Mouse (Mus musculus): ENCODE data around the gene Gm9736. TPM values are rescaled to one million over a fixed set of nuclear protein-coding genes. Genes with fewer than 3 reads are reported as not detected.
"Not testable (repeated sequence)": the region's sequence is repeated elsewhere in the genome, so short reads cannot be mapped to it uniquely, and the experiment has no call there.

Gm9736 gene
- polyA plus RNA-seq, 1 experiment from 2014 or later, result not detected

DNA sequence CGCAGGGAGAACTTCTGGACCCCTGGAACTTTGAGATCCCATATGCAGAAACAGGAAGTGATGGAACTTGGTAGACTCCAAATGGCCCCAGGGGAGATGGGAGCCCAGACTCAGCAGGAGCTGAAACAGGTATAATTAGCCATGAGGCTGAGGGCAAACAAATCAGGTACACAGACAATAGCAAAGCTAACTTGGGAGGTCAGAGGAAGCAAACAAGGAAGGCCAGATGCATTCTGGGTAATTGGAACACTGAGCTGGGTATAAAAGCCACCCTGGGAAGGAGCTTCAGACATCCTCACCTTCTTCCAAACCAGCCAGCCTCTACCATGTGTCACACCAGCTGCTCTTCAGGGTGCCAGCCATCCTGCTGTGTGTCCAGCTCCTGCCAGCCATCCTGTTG lies 30.9 kb downstream of the Gm9736 start, which contains the start of gene Krtap12-1:
Krtap12-1 (plus strand) TSS at position 301 of the 400 bp plus-strand sequence.
- H3K27ac ChIP-seq; H3K9me3 ChIP-seq (replicated peaks); H3K4me3 ChIP-seq; H3K36me3 ChIP-seq; H3K4me1 ChIP-seq; H3K9ac ChIP-seq; ATAC-seq; H3K27me3 ChIP-seq (replicated peaks); H3K4me2 ChIP-seq: not testable (repeated sequence)
- 56% methylated on average over 1 of the region's 1 CpGs for WGBS (ENCODE audit: insufficient replicate concordance)

- no peaks in the 10 kb centered on the region for H3K4me1 ChIP-seq
- no peaks in the 10 kb centered on the region; the same call in 1 of the 2 replicates for H3K27me3 ChIP-seq (replicated peaks)
- no peaks in the 10 kb centered on the region for H3K36me3 ChIP-seq
- no peak within 1 kb of the TSS for H3K4me3 ChIP-seq
- no peak within 1 kb of the TSS for H3K4me2 ChIP-seq
- no peak within 1 kb of the TSS for H3K9ac ChIP-seq
- no peak for ATAC-seq
- WGBS (ENCODE audit: insufficient replicate concordance), result 50% methylated on average over 1 of the region's 1 CpGs
- no peak within 1 kb of the TSS for H3K27ac ChIP-seq
- 0 out of 2 replicates have a peak, but pooled peaks cover 3% of the 10 kb centered on the region for H3K9me3 ChIP-seq (replicated peaks)
Measured at GRCm38 (mm10) chr10:77715507-77715906, 35.6 kb downstream of the Gm9736 start, which contains the start of gene Gm10142. Gene Gm10142 (plus strand): TSS chr10:77715807.

DNA sequence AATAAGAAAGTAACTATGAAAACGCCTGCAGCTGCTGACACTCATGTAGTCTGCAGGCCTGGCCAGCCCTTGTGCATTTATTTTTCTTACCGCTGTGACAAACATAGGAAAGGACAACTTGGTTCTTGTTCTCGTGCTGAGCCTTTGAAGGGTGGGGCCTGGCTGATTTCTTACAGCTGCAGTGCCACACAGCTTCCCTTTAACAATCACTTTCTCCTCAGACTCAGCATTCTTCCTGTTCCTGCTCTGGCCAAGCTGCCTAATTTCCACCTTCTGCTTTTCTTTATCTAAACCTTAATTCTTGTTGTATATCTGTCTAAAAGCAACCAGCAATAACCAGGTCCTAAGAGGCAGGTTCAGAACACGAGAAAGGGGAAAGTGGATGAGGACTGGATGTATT lies 37.4 kb downstream of the Gm9736 start:
- 28% methylated on average over 4 of the region's 4 CpGs for WGBS (ENCODE audit: insufficient replicate concordance)
- H3K4me3 ChIP-seq, result no peak overlapping the region

GRCm38 (mm10) chr10:77711157-77711556 lies 40.0 kb downstream of the Gm9736 start, which contains the start of gene Gm10024:
Gene Gm10024 (plus strand): TSS chr10:77711457.
- not testable (repeated sequence) for H3K4me2 ChIP-seq; H3K27ac ChIP-seq; H3K9me3 ChIP-seq (replicated peaks); H3K27me3 ChIP-seq (replicated peaks); H3K4me1 ChIP-seq; H3K36me3 ChIP-seq; ATAC-seq; H3K9ac ChIP-seq; H3K4me3 ChIP-seq

More for the DNA sequence above, 37.4 kb downstream of the Gm9736 start:
- no peak for ATAC-seq
- Histone ChIP-seq H3K4me2 (no peak overlapping the region), H3K27me3 (replicated peaks) (no peaks in the 10 kb centered on the region; the same call in 1 of the 2 replicates), H3K9me3 (replicated peaks) (0 out of 2 replicates have a peak, but pooled peaks cover 3% of the 10 kb centered on the region), H3K27ac (no peak overlapping the region), H3K9ac (no peak overlapping the region), H3K36me3 (no peaks in the 10 kb centered on the region), H3K4me1 (no peaks in the 10 kb centered on the region)

DNA sequence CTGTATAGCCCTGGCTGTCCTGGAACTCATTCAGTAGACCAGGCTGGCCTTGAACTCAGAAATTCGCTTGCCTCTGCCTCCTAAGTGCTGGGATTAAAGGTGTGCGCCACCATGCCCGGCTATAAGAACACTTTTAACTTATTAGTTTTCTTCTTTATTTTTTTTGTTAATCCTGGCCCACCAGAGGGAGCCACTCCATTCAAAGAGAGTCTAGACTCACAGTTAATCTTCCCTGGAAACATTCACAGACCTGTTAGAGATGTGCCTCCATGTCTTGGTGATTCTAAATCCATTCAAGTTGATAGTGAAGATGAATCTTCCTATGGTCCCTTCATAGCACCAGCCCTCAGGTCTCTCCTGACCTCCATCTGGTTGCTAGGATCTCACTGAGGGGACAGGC lies 41.3 kb downstream of the Gm9736 start:
- no peak overlapping the region for H3K27ac ChIP-seq
- no peaks in the 10 kb centered on the region for H3K4me1 ChIP-seq
- no peak for ATAC-seq
- H3K4me2 ChIP-seq, result no peak overlapping the region
- no peaks in the 10 kb centered on the region for H3K36me3 ChIP-seq
- H3K9ac ChIP-seq, result no peak overlapping the region
- no peaks in the 10 kb centered on the region for H3K27me3 ChIP-seq (replicated peaks)
- no peak overlapping the region for H3K4me3 ChIP-seq
- 59% methylated on average over 3 of the region's 3 CpGs for WGBS (ENCODE audit: insufficient replicate concordance)
- H3K9me3 ChIP-seq (replicated peaks), result 0 out of 2 replicates have a peak, but pooled peaks cover 6% of the 10 kb centered on the region

DNA sequence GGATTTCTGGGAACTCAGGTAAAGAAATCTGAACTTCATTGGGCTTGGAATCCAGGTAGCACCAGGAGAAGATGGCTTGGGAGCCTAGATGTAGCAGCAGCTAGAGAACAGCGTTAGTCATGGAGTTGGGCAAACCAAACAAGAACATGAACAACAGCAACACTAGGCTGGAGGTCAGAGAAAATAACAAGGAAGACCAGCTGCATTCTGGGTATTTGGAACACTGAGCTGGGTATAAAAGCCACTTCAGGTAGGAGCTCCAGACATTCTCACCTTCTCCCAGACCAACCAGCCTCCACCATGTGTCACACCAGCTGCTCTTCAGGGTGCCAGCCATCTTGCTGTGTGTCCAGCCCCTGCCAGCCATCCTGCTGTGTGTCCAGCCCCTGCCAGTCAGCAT lies 44.8 kb downstream of the Gm9736 start, which contains the start of gene Gm10272:
Gm10272 (plus strand) TSS at position 301 of the 400 bp plus-strand sequence.
- WGBS (ENCODE audit: insufficient replicate concordance), result 67% methylated on average over 1 of the region's 1 CpGs
- no peaks in the 10 kb centered on the region for H3K36me3 ChIP-seq
- H3K27me3 ChIP-seq (replicated peaks), result no peaks in the 10 kb centered on the region
- H3K4me3 ChIP-seq, result no peak within 1 kb of the TSS
- H3K27ac ChIP-seq, result no peak within 1 kb of the TSS
- H3K9me3 ChIP-seq (replicated peaks), result 0 out of 2 replicates have a peak, but pooled peaks cover 3% of the 10 kb centered on the region
- H3K9ac ChIP-seq, result no peak within 1 kb of the TSS
- H3K4me1 ChIP-seq, result no peaks in the 10 kb centered on the region
- H3K4me2 ChIP-seq, result no peak within 1 kb of the TSS
- no peak for ATAC-seq

Other genes starting within 250 kb of the Gm9736 start
- 32.7 and 33.7 TPM in 2 replicates for gene Fam207a, start 235.6 kb downstream of the Gm9736 start, polyA plus RNA-seq (2016; fragmentation: Nextera tagmentation; extraction: Ambion mirVana)
- gene Itgb2, start 221.1 kb downstream of the Gm9736 start, polyA plus RNA-seq (2016; fragmentation: Nextera tagmentation; extraction: Ambion mirVana), result 13.5 and 13.9 TPM in 2 replicates
- 68.8 and 72.8 TPM in 2 replicates for gene Pttg1ip, start 169.6 kb downstream of the Gm9736 start, polyA plus RNA-seq (2016; fragmentation: Nextera tagmentation; extraction: Ambion mirVana)
- 138 and 146 TPM in 2 replicates for gene Sumo3, start 145.3 kb downstream of the Gm9736 start, polyA plus RNA-seq (2016; fragmentation: Nextera tagmentation; extraction: Ambion mirVana)
- gene Gm49325, start 145.2 kb downstream of the Gm9736 start, polyA plus RNA-seq (2016; fragmentation: Nextera tagmentation; extraction: Ambion mirVana), result 5.1 TPM in 1 of 2 replicates, not detected in the other
- 55.7 and 59.9 TPM in 2 replicates for gene Ube2g2, start 129.1 kb downstream of the Gm9736 start, polyA plus RNA-seq (2016; fragmentation: Nextera tagmentation; extraction: Ambion mirVana)
- 0.05 TPM in 1 of 2 replicates, not detected in the other for gene Tspear, start 64.8 kb downstream of the Gm9736 start, polyA plus RNA-seq (2016; fragmentation: Nextera tagmentation; extraction: Ambion mirVana)
- not detected in 2 replicates for gene Gm19402, start 60.6 kb downstream of the Gm9736 start, polyA plus RNA-seq (2016; fragmentation: Nextera tagmentation; extraction: Ambion mirVana)
- not detected in 2 replicates for gene Gm9508, start 54.1 kb downstream of the Gm9736 start, polyA plus RNA-seq (2016; fragmentation: Nextera tagmentation; extraction: Ambion mirVana)
- gene Gm10272, start 44.7 kb downstream of the Gm9736 start, polyA plus RNA-seq (2016; fragmentation: Nextera tagmentation; extraction: Ambion mirVana), result not detected in 2 replicates
- gene Gm10024, start 39.9 kb downstream of the Gm9736 start, polyA plus RNA-seq (2016; fragmentation: Nextera tagmentation; extraction: Ambion mirVana), result not detected in 2 replicates
- not detected in 2 replicates for gene Gm10142, start 35.5 kb downstream of the Gm9736 start, polyA plus RNA-seq (2016; fragmentation: Nextera tagmentation; extraction: Ambion mirVana)
- not detected in 2 replicates for gene Krtap12-1, start 30.8 kb downstream of the Gm9736 start, polyA plus RNA-seq (2016; fragmentation: Nextera tagmentation; extraction: Ambion mirVana)
- gene Gm10100, start 24.9 kb downstream of the Gm9736 start, polyA plus RNA-seq (2016; fragmentation: Nextera tagmentation; extraction: Ambion mirVana), result not detected in 2 replicates
- not detected in 2 replicates for gene Gm18596, start 8.7 kb downstream of the Gm9736 start, polyA plus RNA-seq (2016; fragmentation: Nextera tagmentation; extraction: Ambion mirVana)
- gene Gm3233, start 8.3 kb upstream of the Gm9736 start, polyA plus RNA-seq (2016; fragmentation: Nextera tagmentation; extraction: Ambion mirVana), result not detected in 2 replicates
- gene Gm3238, start 20.0 kb upstream of the Gm9736 start, polyA plus RNA-seq (2016; fragmentation: Nextera tagmentation; extraction: Ambion mirVana), result not detected in 2 replicates
- not detected in 2 replicates for gene Gm7138, start 25.6 kb upstream of the Gm9736 start, polyA plus RNA-seq (2016; fragmentation: Nextera tagmentation; extraction: Ambion mirVana)
- not detected in 2 replicates for gene Gm3250, start 31.2 kb upstream of the Gm9736 start, polyA plus RNA-seq (2016; fragmentation: Nextera tagmentation; extraction: Ambion mirVana)
- not detected in 2 replicates for gene Gm7137, start 36.8 kb upstream of the Gm9736 start, polyA plus RNA-seq (2016; fragmentation: Nextera tagmentation; extraction: Ambion mirVana)
- not detected in 2 replicates for gene Gm9639, start 43.7 kb upstream of the Gm9736 start, polyA plus RNA-seq (2016; fragmentation: Nextera tagmentation; extraction: Ambion mirVana)
- gene Gm19668, start 47.8 kb upstream of the Gm9736 start, polyA plus RNA-seq (2016; fragmentation: Nextera tagmentation; extraction: Ambion mirVana), result not detected in 2 replicates
- gene Gm9507, start 60.5 kb upstream of the Gm9736 start, polyA plus RNA-seq (2016; fragmentation: Nextera tagmentation; extraction: Ambion mirVana), result not detected in 2 replicates
- gene Gm2696, start 63.3 kb upstream of the Gm9736 start, polyA plus RNA-seq (2016; fragmentation: Nextera tagmentation; extraction: Ambion mirVana), result not detected in 2 replicates
- gene Krtap10-4, start 75.7 kb upstream of the Gm9736 start, polyA plus RNA-seq (2016; fragmentation: Nextera tagmentation; extraction: Ambion mirVana), result not detected in 2 replicates
- gene Krtap10-10, start 84.6 kb upstream of the Gm9736 start, polyA plus RNA-seq (2016; fragmentation: Nextera tagmentation; extraction: Ambion mirVana), result not detected in 2 replicates
- not detected in 2 replicates for gene Gm36176, start 95.4 kb upstream of the Gm9736 start, polyA plus RNA-seq (2016; fragmentation: Nextera tagmentation; extraction: Ambion mirVana)
- gene Gm10318, start 101.5 kb upstream of the Gm9736 start, polyA plus RNA-seq (2016; fragmentation: Nextera tagmentation; extraction: Ambion mirVana), result not detected in 2 replicates
- not detected in 2 replicates for gene Gm3285, start 110.6 kb upstream of the Gm9736 start, polyA plus RNA-seq (2016; fragmentation: Nextera tagmentation; extraction: Ambion mirVana)
- gene Lrrc3, start 151.2 kb upstream of the Gm9736 start, polyA plus RNA-seq (2016; fragmentation: Nextera tagmentation; extraction: Ambion mirVana), result 8.5 and 8.7 TPM in 2 replicates
- 1.1 and 1.2 TPM in 2 replicates for gene Trpm2, start 219.2 kb upstream of the Gm9736 start, polyA plus RNA-seq (2016; fragmentation: Nextera tagmentation; extraction: Ambion mirVana)
- gene 1810043G02Rik, start 227.2 kb upstream of the Gm9736 start, polyA plus RNA-seq (2016; fragmentation: Nextera tagmentation; extraction: Ambion mirVana), result 6.7 and 6.9 TPM in 2 replicates